Mouse (Mus musculus): ENCODE results near the gene Smcr8. TPM values are rescaled to one million over a fixed set of nuclear protein-coding genes. Genes with fewer than 3 reads are reported as not detected.
A peak's percentile ranks its signal among the peaks of the same experiment; 100 is the strongest.
"Not testable (repeated sequence)": the region's sequence is repeated elsewhere in the genome, so short reads cannot be mapped to it uniquely, and the experiment has no call there.

The Smcr8 gene
- total RNA-seq, 2 experiments from 2014 or later = 33.0 to 33.7 TPM

DNA sequence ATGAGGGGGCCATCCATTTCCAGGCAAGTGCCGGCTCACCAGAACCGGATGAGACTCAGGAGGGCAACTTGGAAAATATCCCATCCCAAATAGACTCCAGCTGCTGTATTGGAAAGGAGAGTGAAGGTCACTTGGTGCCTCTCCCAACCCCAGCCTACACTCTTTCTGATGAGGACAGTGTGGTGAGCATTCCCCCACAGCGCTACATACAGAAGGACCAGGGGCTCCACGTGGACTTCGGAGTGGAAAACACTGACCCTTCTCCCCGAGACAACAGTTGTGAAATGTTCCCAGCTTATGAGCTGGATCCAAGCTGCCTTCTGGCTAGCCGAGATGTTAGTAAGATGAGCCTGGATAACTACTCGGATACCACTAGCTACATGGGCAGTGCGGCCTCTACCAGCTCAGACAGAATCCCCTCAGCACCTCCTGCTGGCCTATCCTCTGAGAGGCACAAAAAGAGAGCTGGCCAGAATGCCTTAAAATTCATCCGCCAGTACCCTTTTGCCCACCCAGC is 2.4 kb downstream of the Smcr8 start:
- DNase-seq (ENCODE audit: low spot score in 2 of 2) = no peak

DNA sequence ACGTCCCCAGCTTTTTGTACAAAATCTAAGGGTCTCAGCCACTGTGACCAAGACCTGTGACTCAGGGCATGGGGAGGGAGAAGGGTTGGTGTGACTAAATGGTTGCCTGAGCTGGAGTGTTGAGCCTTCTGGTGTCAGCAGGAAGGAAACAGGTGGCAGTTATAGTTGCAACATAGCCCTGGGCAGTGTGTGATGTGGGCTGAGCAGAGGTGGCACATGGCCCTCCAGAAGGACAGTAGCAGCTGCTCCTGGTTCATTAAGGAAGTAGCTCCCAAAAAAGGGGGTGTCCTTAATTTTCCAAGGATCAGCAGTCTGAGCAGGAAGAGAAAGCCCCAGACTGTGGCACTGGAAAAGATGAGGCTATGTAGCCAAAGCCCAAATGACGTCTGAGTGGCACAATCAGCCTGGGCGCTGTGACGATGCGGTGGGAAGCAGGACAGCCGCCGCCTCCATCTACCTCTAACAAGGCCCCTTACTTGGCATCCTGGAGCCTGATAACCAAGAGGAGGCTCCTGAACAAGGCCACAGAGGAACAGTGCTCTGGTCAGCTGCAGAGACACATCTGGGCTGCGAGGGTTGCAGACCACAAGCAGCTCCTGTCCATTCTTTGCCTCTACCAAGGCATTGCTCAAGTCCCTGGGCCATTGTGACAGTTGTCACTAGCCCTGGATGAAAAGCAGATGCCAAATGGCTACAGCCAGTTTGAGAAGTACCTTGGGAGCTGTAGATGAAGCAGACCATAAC is 7.0 kb downstream of the Smcr8 start:
- no peak for DNase-seq (ENCODE audit: low spot score in 2 of 2)

DNA sequence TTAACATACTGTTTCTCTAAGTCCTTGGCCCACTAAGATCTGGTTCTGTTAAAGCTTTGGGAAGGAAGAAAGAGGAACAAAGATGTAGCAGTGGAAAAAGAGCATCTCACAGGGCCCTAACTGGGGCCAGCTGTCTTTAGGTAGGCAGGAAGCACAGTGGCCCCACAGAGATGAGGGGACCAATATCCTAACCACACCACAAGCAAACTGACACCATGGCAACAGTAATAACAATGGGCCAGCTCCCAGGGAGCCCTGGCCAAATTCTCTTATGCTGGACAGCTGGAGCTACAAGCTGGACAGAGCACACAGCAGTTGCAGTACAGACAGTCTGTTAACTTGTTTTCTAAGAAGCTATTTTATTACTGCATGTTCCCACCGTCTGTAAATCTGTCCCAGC is 10.3 kb downstream of the Smcr8 start:
- DNase-seq (ENCODE audit: low spot score in 2 of 2) = no peak

DNA sequence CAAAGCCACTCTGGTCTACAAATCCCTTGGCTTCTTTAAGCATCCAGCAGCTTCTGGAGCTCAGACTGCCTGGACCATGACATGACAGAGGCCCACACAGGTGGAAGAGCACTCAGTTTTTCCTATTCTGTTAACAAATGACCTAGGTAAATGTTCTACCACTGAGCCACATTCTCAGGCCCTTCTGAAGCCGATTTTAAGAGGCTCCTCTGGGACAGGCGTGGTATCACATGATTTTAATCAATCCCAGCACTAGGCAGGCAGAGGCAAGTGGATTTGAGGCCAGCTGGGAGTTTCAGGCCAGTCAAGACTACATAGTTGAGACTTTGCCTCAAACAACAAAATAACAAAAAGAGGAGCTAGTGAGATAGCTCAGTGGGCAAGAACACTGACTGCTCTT is 13.1 kb downstream of the Smcr8 start:
- no peak for DNase-seq (ENCODE audit: low spot score in 2 of 2)

DNA sequence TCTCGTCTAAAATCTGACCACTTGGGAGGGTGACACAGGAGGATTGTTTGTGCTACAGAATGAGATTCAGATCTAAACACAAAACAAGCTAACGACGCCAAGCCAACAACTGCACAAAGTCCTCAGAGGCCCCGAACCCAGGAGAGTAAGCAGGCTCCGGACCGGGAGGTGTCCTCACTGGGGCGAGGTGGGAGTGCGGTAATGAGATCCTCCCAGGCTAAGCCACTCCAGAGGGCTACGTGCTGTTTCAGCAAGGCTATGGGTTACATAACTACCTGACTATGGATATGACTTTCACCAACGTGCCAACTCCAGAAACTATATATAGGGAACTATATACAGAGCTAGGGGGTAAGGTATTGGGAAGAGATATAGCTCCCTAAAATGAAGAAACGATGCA is 19.0 kb downstream of the Smcr8 start:
- no peak for DNase-seq (ENCODE audit: low spot score in 2 of 2)

DNA sequence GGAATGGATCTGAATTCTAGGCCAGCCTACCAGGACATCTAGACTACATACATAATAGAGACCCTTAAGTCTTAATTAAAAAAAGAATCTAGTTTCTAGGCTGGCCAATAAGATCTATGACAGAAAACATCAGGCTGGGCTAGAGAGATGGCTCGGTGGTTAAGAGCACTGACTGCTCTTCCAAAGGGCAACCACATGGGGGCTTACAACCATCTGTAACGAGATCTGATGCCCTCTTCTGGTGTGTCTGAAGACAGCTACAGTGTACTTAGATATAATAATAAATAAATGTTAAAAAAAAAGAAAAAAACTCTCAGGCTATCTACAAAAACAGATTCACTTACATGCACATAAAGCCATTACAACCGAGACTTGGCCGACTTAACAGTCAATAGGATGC is 22.7 kb downstream of the Smcr8 start:
- no peak for DNase-seq (ENCODE audit: low spot score in 2 of 2)

DNA sequence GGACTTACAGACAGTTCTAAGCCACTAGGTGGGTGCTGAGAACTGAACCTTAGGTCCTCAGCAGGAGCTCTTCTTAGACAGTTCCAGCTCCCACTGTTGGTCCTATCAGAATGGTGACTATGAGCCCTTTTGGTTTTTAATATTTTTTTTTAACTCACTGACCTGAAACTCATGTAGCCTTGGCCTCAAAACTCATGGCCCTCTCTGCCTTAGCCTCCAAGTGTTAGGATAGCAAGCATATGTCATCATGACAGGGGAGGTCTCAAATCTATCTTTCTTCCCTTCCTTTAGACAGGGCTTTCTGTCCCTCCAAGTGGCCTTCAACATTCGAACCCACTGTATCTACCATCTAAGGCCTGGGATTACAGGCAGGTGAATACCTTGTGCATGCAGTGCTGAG is 23.6 kb downstream of the Smcr8 start:
- DNase-seq (ENCODE audit: low spot score in 2 of 2) = no peak

DNA sequence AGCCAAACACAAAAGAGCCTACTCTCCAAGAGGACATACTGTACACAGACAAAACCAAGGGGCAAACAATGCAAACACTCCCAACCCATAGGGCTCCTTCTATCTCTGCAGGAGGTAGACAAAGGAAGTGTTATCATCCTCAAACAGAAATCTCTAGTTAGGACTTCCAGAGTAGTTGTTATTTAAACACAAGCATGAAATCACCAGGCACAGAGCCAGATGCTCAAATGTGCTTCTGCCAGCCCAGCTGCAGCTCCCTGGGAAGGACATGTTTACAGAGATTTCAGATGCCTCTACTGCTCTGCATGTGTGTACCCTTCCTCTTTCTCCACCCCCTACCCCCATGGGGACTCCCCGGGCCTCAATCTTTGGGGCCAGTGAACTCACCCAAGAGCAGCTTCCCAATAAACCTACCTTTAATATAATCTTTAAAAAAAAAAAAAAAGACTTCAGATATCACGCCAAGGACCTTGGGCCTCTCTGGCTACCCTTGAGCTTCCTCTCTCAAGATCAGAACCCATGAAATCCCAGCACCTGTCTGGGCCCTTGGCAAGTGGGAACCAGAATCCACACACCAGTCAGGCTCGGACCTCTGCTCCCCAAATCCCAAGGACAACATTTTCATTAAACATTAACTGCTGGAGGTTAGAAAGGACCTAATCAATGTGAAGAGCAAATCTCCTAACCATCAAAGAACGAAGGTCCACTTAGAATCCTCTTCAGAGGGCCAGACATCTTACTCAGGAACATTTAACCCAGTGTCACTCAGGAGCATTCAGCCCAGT is 31.2 kb downstream of the Smcr8 start:
- peak; percentile 21 to 38 for DNase-seq (ENCODE audit: low spot score in 2 of 2)

DNA sequence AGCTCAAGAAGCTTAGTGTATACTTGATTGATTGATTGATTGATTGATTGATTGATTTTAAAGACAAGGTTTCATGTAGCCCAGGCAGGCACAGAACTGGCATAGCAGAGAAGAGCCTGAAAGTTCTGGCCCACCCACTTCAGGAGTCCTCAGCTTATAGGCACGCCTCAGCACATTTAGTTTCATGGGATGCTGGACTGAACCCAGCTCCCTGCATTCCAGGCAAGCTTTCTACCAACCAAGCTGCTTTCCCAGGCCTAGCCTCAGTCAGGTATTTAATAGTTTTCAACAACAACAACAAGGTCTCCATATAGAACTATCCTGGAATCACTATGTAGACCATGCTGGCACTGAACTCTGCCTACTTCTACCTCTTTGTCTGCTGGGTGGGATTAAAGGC is 32.2 kb downstream of the Smcr8 start:
- DNase-seq (ENCODE audit: low spot score in 2 of 2) = no peak

DNA sequence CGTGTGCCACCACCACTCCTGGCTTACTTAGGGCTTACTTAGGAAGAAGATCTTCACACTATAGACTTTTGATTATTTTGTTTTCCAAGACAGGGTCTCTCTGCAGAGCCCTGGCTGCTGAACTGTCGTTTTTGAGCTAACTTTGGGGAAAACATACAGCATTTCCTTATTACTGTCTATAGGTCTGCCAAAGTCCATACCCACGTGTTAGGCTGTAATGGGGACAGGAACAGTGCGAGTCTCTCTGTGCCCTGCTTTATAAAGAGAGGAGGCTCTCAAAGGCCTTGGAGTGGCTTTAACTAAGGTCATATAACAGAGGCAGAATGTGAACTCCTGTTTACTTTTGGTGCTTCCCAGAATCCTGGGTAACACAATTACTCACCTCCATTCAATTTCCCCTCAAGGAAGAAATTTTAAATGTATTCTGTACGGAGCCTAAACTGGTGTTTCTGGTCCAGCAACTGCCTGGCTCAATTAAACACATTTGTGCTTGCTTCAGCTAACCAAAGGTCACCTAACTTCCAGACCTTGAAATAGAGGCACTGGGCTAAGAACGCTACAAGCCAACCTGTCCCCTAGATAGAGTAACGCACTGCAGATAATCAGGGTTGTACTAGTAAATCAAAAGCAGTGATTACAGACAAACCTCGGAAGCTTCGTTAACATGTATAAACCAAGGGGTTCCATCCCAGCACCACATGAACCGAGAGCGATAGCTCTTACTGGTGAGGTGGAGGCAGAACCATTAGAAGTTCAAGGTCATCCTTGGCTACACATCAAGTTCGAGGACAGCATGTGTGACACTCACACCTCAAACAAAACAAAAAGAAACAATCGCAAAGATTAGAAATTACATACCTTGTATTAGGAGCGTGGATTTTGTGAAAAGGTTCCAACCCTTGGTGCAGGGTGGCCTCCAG is 33.0 kb downstream of the Smcr8 start:
- no peak for DNase-seq (ENCODE audit: low spot score in 2 of 2)

DNA sequence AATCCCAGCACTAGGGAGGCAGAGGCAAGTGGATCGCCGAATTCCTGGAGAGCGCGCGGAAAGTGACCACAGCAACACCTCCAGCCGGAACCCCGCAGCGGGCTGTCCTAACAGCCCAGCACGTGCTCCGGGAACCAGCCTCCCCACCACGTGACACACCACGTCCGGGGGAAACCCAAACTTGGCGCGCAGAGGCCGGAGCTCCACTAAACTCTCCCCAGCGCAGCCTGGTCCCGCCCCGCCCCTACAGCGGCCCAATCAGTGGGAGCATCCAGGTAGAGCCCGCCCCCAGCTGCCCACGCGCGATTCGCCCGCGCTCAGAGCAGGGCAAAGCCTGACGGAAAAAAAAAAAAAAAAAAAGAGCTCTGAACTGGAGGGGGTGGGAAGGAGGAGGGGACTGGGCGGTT is 33.7 kb downstream of the Smcr8 start:
- peak; percentile 88 to 91 for DNase-seq (ENCODE audit: low spot score in 2 of 2)

DNA sequence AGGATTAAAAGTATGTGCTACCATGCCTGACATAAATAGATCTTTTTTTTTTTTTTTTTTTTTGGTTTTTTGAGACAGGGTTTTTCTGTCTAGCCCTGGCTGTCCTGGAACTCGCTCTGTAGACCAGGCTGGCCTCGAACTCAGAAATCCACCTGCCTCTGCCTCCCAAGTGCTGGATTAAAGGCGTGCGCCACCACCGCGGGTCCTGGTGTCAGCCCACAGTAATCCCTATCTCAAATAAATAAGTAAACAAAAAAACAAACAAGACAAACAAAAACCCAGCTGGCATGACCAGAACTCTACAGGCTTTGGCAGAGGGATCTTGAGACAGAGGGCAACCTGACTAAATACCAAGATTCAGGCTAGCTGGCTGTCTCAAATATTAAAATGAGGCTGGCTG is 34.3 kb downstream of the Smcr8 start, which contains the start of gene Shmt1:
Shmt1 (minus strand) TSS at position 101 of the 400 bp plus-strand sequence.
- DNase-seq (ENCODE audit: low spot score in 2 of 2) = not testable (repeated sequence)

DNA sequence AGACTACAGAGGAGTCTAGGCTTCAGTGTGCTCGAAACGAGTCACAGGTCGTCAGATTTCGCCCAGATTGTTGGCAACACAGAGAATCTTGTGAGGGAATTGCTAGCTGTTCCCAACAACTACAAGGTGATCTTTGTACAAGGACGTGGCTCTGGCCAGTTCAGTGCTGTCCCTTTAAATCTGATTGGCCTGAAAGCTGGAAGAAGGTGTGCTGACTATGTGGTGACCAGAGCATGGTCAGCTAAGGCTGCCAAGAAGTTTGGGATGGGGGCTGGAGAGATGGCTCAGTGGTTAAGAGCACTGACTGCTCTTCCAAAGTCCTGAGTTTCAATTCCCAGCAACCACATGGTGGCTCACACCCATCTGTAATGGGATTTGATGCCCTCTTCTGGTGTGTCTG is 39.1 kb downstream of the Smcr8 start:
- no peak for DNase-seq (ENCODE audit: low spot score in 2 of 2)

DNA sequence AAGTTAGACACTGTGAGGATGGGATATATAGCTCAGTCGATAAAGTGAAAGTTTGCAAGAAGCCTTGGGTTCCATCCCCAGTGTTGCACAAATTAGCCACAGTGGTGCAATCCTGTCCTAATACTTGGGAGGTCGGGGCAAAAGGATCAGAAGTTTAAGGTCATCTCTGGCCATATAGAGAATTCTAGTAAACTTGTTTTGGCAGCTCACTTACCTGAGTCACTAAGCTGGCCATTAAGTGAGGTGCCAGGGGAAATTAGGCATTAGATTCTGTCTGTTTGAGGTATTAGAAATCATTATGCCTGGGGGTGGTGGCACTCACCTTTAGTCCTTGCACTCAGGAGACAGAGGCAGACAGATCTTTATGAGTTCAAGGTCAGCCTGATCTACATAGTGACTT is 46.4 kb downstream of the Smcr8 start:
- no peak for DNase-seq (ENCODE audit: low spot score in 2 of 2)

DNA sequence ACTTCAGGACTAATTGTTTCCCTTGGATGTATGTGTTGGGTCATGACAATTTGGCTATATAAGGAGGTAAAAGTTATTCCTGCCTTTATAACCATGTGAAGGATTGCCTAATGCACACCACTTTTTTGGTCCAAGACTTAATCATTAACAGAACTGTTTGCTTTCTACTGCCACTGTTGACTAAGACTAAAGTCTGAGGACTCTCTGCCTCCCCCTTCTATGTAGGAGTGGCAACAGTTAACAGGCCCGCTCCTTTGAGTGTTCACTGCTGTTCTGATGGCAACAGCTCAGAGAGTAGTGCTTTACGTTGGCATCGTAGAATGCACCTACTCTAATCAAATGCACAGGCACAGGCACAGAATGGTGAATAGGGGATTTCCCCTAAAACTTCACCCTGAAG is 47.9 kb downstream of the Smcr8 start:
- no peak for DNase-seq (ENCODE audit: low spot score in 2 of 2)

DNA sequence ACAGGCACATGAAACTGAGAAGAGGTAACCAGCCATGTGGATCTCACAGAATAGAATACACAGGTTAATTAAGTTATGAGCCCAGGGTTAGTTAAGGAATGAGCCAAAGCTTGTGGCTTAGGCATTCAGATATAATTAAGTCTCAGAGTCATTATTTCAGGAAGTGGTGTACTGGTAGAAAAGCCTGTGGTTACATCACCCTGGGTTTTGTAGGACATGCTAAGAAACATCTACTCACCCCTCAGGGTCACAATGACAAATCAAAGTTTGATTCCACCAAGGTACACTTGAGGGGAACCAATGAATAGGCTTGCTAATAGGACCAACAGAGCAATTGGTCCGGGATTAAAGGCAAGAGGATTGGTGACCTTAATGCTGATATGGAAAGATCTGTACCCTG is 49.4 kb downstream of the Smcr8 start:
- no peak for DNase-seq (ENCODE audit: low spot score in 2 of 2)

DNA sequence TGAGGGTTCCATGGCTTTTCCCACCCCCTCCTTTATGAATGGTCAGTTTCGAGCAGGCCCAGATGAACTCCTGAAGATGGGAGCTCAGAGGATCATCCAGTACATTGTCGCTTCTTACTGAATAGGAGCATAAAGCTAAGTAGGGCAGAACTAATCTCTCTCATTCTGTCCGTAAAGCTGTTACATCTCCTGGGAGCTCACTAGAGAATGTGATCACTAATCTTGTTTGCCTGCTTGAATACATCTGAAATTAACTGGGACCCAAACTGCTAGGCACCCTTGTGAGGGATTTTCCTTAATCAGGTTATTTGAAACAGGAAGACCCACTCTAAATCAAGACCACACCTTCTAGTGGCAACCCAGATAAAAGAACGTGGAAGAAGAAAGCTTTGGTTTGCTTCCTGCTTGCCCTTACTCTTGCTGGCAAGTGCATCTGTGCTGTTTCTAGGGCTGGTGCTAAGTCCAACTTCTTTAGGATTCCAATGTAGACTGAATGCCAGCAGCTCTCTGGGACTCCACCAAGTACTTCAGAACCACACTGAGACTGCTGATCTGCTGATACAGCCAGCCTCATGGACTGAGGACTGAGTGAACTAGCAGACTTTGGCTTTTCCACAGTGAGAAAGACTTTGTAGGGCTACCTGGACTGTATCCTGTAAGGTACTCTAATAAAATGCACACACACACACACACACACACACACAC is 50.1 kb downstream of the Smcr8 start:
- no peak for DNase-seq (ENCODE audit: low spot score in 2 of 2)

DNA sequence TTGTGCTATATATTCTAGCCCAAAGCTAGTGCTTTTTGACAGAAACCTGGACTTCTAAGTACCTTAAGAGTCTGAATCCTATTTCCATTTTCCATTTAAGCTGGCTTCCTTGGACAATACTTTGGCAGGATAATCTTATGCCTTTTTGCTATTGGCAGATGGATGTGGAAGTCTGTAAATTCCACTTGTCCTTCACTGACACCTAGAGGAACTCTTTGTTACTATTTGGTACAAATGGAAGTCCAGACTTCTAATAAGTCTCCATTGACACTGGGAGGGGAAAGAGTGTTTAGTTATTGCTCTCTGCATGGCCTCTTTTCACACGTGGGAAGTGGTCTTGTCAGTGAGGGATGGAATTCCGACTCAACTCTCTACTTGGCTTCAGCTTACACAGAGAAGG is 51.6 kb downstream of the Smcr8 start:
- no peak for DNase-seq (ENCODE audit: low spot score in 2 of 2)

DNA sequence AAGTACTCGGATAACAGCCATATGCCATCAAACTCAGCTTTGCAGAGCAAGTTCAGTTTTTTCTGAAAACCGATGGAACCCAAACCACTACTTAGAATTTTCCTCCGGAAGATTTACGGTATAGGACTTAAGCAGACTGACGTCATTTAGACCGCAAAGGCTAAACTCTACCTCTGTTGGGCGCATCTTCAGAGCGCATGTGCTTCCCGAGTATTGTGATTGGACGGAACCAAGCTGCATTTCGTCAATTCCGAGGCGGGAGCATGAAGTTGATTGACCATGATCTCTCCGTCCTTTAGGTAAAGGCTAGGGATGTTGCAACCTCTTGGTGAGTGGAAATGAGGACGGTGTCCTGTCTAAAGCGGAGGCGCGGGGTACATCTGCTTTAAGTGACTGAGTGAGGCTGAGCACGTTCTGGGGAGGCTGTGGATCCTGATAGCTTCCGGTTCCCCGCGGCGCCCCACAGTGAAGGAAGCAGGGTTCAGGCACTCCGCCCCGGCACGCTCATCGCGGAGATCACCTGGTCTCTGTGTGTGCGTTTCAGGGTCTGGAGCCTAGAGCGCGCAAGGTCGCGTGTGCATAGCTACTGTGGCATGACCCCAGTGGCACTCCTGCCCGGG is 53.2 kb downstream of the Smcr8 start, which contains the start of gene Dhrs7b:
Dhrs7b (plus strand) TSS at position 199 of the 620 bp plus-strand sequence.
- DNase-seq (ENCODE audit: low spot score in 2 of 2) = peak; percentile 85 to 91

DNA sequence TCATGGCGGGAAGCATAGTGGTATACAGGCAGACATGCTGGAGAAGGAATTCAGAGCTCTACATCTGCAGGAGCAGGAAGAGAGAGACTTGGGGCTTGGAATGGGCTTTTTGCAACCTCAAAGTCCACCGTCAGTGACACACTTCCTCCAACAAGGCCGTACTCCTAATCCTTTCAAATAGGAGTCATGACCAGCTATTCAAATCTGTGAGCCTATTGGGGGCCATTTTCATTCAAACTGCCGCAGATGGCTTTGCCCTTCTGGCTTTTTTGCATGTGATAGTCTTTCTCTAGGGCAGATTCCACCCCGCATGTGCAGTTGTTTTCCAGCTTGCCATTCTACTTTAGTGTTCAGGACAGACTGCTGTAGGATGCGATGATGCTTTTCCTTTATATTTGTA is 59.6 kb downstream of the Smcr8 start:
- DNase-seq (ENCODE audit: low spot score in 2 of 2) = no peak

All from left cerebral cortex, adult 18-20 months (tissue).